Mouse (Mus musculus) stomach, postnatal 0 days (tissue): ENCODE data around the gene Spats2l. TPM values are rescaled to one million over a fixed set of nuclear protein-coding genes. Genes with fewer than 3 reads are reported as not detected.

Experiments used
- ATAC-seq: fragments of 200-750 bp; cut with Nextera tagmentation; 2 replicates; pipeline ENCODE4 v1.8.0; 2017; ENCODE audit not compliant: low FRiP score, low TSS enrichment
- DNase-seq: peaks from one replicate; pipeline ENCODE4 v3.0.0-alpha.2; 2016; ENCODE audit warnings: low spot score
- H3K27ac ChIP-seq: fragments of 300-500 bp; sonication (generic); replicated peaks from 2 replicates; pipeline ENCODE4 v1.5.1; 2014; ENCODE audit warnings: mild to moderate bottlenecking, control low read depth
- H3K27me3 ChIP-seq: fragments of 300-500 bp; sonication (generic); 2 replicates; pipeline ENCODE4 v1.6.1; 2014; ENCODE audit warnings: low read length; ENCODE audit not compliant: control insufficient read depth, insufficient read depth
- H3K36me3 ChIP-seq: fragments of 300-500 bp; sonication (generic); 2 replicates; pipeline ENCODE4 v1.6.1; 2014; ENCODE audit warnings: low read length, mixed read lengths; ENCODE audit not compliant: control insufficient read depth, insufficient read depth
- H3K4me1 ChIP-seq: fragments of 300-500 bp; sonication (generic); replicated peaks from 2 replicates; pipeline ENCODE4 v1.6.1; 2014; ENCODE audit warnings: antibody characterized with exemption; ENCODE audit not compliant: control insufficient read depth, insufficient read depth
- H3K4me2 ChIP-seq: fragments of 300-500 bp; sonication (generic); replicated peaks from 2 replicates; pipeline ENCODE4 v1.6.1; 2014; ENCODE audit warnings: low read depth, mild to moderate bottlenecking, control low read depth, moderate library complexity
- H3K4me3 ChIP-seq: fragments of 300-500 bp; sonication (generic); 2 replicates; pipeline ENCODE4 v1.5.1; 2014; ENCODE audit warnings: low read depth, low read length, control low read depth
- H3K9ac ChIP-seq: fragments of 300-500 bp; sonication (generic); 2 replicates; pipeline ENCODE4 v1.6.1; 2014; ENCODE audit warnings: mild to moderate bottlenecking, low read length, control low read depth, mixed read lengths
- H3K9me3 ChIP-seq: fragments of 300-500 bp; sonication (generic); 2 replicates; pipeline ENCODE4 v1.6.1; 2016; ENCODE audit warnings: low read length; ENCODE audit not compliant: control insufficient read depth
- CTCF ChIP-seq: IDR thresholded peaks from 2 replicates; pipeline ENCODE4 v1.5.1; 2016; ENCODE audit warnings: antibody characterized with exemption, low read depth, mild to moderate bottlenecking, moderate library complexity
- EP300 ChIP-seq: optimal IDR thresholded peaks from 2 replicates; pipeline ENCODE3; 2016; ENCODE audit warnings: antibody characterized with exemption
- WGBS: fragments of 180-500 bp; shearing (Covaris S2); extraction: QIAGEN DNeasy Blood & Tissue Kit; methylation state at CpG from one replicate; pipeline ENCODE4 v1.1.7; 2014; 5-methylcytosine and 5-hydroxymethylcytosine counted together
- polyA plus RNA-seq: library from polyadenylated mRNA; unstranded; fragments of >200 nt; fragmentation: Nextera tagmentation; extraction: Ambion mirVana; gene quantifications from 2 replicates; pipeline ENCODE4 v1.2.1, GENCODE M21; 2015

The Spats2l gene
- polyA plus RNA-seq, 1 experiment from 2014 or later: 73.8 TPM

DNA sequence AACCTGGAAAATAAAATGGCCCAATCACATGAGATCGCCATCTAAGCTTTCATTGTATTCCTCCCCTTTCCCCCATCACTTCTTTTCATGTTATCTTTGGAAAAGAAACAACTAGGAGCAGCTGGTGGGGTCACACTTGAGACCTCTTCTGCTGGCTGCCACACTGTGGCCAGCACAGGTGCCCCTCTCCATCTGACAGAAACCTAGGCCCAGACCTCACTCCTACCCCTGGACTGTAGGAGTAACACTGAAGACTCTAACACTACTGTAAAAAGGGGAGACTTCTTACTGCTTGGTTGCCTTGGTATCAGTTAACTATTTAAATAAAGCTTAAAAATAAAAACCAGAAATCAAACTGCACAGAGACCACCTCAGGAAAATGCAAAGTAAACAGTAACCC lies 181.8 kb downstream of the Spats2l start:
- H3K4me3 ChIP-seq: no peak overlapping the region
- 89% methylated on average over 1 of the region's 1 CpGs for WGBS
- ATAC-seq: no peak
- no peaks in the 10 kb centered on the region for H3K4me1 ChIP-seq
- H3K4me2 ChIP-seq: no peak overlapping the region
- H3K9ac ChIP-seq: no peak overlapping the region
- H3K36me3 ChIP-seq: peaks cover 16% of the 10 kb centered on the region
- no peak for DNase-seq
- no peaks in the 10 kb centered on the region for H3K27me3 ChIP-seq
- H3K27ac ChIP-seq: no peak overlapping the region
- H3K9me3 ChIP-seq: no peaks in the 10 kb centered on the region
- TF ChIP-seq EP300: no peak

DNA sequence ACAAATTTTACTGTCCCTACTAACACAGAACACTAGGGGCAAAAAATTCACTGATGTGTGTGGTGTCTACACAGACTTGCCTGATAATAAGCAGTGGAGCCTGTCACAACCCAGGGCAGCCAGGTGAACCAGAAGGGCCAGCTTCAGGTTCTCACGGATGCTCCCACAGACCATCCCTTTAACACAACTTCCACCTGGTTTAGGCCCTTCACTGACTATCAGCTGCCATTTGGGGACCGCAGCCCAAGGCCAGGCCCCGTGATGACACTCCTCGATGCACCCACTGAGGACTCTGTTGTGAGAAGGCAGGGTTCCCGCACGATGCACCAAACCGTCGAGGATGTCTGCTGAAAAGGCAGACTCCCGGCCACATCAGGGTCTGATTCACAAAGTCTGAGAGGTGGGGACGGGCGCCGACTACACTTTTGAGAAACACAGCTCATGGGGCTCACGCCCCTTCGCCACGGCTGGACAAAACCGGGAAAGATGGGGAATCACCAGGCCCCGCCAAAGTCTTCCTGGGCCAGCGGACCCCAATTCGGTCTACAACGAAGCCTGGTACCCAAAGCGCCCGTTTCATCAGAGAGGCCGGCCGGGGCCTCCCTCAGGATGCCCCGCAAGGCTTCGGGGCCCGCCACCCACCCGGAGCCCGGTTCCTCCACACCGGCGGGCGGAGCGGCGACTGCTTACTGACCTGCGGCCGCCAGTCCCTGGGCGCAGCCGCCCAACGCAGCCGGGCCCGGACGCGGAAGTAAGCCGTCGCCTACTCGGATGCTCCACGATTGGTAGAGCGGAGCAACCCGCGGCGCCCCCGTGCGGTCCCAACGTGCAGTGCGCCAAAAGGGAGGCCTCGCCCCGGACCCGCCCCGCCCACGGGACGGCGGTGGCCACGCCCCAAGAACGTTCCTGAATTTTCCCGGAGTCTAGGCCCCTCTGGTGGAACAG lies 195.6 kb downstream of the Spats2l start:
- WGBS: under 1% methylated on average over 63 of the region's 65 CpGs
- peak; percentile 99 for ATAC-seq

DNA sequence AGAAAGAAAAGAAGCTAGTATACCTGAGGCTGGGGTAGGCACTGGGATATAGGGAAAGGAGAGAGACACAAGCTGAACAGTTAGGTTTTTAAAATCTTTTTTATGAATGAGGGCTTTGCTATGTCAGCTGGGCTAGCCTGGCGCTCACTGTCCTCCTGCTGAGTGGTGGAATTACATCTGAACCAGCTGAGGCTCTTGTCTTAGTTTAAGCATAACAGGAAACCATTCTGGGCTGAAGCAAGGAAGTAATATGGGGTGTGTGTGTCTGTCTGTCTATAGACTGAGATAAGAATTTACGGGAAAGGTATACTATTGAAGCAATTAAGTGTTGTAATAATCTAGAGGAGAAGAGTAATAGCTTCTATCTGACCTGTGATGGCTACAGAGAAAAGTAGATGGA lies 197.6 kb downstream of the Spats2l start:
- Histone ChIP-seq H3K4me1 (no peaks in the 10 kb centered on the region), H3K4me3 (no peak overlapping the region), H3K36me3 (no peaks in the 10 kb centered on the region), H3K4me2 (no peak overlapping the region), H3K9me3 (no peaks in the 10 kb centered on the region), H3K27me3 (no peaks in the 10 kb centered on the region), H3K27ac (no peak overlapping the region), H3K9ac (no peak overlapping the region)
- 82% methylated on average over 2 of the region's 2 CpGs for WGBS
- ATAC-seq (no peak), DNase-seq (no peak)
- no peak for TF ChIP-seq EP300
- no peak for TF ChIP-seq CTCF

More for the DNA sequence above, 195.6 kb downstream of the Spats2l start:
- H3K27ac ChIP-seq: peak overlapping the region; percentile 89
- H3K9ac ChIP-seq: peak overlapping the region; percentile 91
- H3K4me2 ChIP-seq: peak overlapping the region; percentile 79
- no peaks in the 10 kb centered on the region for H3K27me3 ChIP-seq
- TF ChIP-seq CTCF: peak; percentile 96
- no peak for TF ChIP-seq EP300
- H3K36me3 ChIP-seq: peaks cover 2% of the 10 kb centered on the region; the same call in 1 of the 2 replicates
- peak overlapping the region; percentile 84 for H3K4me3 ChIP-seq
- H3K4me1 ChIP-seq: no peaks in the 10 kb centered on the region
- no peaks in the 10 kb centered on the region for H3K9me3 ChIP-seq
- peak; percentile 98 for DNase-seq

DNA sequence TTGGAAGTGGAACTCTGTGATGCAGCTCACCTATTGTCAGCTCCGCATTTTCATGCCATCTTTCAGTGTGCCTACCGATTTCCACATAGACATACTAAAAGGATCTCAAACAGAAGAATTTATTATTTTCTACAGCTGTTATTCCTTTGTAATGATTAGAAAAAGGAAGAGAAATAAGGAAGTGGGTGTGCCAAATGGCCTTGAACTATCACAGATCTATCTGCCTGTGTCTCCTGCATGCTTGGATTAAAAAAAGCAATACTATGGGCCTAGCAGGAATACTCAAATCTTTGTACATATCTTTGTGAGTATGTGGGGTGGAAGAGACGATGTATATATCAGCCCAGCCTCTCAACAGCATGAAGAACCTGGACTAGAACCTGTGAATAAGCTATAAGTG lies 202.9 kb downstream of the Spats2l start:
- 93% methylated on average over 3 of the region's 3 CpGs for WGBS
- H3K27me3 ChIP-seq: no peaks in the 10 kb centered on the region
- no peaks in the 10 kb centered on the region for H3K9me3 ChIP-seq
- no peak overlapping the region for H3K9ac ChIP-seq
- no peaks in the 10 kb centered on the region for H3K36me3 ChIP-seq
- H3K4me1 ChIP-seq: no peaks in the 10 kb centered on the region
- H3K27ac ChIP-seq: no peak overlapping the region
- DNase-seq (no peak), ATAC-seq (no peak)
- no peak overlapping the region for H3K4me3 ChIP-seq
- TF ChIP-seq EP300 (no peak), CTCF (no peak)
- H3K4me2 ChIP-seq: no peak overlapping the region

DNA sequence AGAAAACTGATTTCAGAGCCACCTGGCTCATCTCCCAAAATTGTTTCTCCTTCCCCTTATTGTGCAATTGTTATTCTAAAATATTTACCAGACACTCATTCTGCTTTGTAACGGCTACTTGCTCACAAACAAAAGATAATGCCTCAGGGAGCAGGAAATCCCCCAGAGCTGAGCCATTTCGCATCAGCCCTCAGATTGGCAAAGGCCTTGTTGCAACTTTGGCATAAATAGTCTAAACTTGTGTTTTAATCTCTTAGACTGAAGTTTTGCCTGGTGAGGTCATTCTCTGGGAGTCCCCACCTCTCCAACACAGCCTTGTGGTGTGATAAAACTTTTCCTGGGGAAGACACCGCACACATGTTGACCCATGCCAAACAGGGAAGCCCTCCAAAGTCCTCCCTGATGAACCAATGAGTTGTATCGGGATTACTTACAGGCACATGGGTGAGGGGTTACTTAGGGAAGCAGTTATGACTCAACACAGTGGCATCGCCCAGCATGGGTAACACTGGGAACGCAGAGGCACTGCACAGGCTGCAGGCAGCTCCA lies 215.2 kb downstream of the Spats2l start:
- no peak overlapping the region for H3K4me3 ChIP-seq
- ATAC-seq: no peak

DNA sequence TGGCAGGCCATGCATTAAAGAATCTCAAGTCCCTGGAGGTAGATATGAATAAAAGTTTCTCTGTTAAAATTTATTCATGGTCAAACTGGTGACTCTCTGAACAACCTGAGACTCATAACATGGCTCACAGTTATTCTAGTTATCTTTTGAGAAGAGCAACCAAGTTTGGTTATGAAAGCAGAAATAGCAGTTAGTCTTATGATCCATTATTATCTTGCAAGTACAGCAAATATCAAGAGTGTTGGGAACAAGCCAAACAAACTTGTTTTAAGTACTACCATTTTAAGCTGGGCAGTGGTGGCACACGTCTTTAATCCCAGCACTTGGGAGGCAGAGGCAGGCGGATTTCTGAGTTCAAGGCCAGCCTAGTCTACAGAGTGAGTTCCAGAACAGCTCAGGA lies 217.3 kb downstream of the Spats2l start:
- WGBS: 74% methylated on average over 2 of the region's 2 CpGs
- Histone ChIP-seq H3K4me1 (no peaks in the 10 kb centered on the region), H3K36me3 (no peaks in the 10 kb centered on the region), H3K4me2 (no peak overlapping the region), H3K27me3 (no peaks in the 10 kb centered on the region), H3K9me3 (no peaks in the 10 kb centered on the region), H3K4me3 (no peak overlapping the region), H3K27ac (no peak overlapping the region), H3K9ac (no peak overlapping the region)
- DNase-seq: no peak
- ATAC-seq: no peak
- TF ChIP-seq CTCF (no peak), EP300 (no peak)

More for the DNA sequence above, 215.2 kb downstream of the Spats2l start:
- TF ChIP-seq EP300: no peak
- TF ChIP-seq CTCF: no peak
- Histone ChIP-seq H3K9ac (no peak overlapping the region), H3K4me1 (no peaks in the 10 kb centered on the region), H3K27ac (no peak overlapping the region), H3K4me2 (no peak overlapping the region), H3K27me3 (no peaks in the 10 kb centered on the region), H3K36me3 (no peaks in the 10 kb centered on the region), H3K9me3 (no peaks in the 10 kb centered on the region)
- WGBS: 57% methylated on average over 6 of the region's 6 CpGs
- DNase-seq: no peak
